Mouse (Mus musculus): ENCODE results near the gene Akr7a5. TPM values are rescaled to one million over a fixed set of nuclear protein-coding genes. Genes with fewer than 3 reads are reported as not detected.

The Akr7a5 gene
- total and polyA plus RNA-seq, 3 experiments = 39.4 to 43.2 TPM; not detected in 1

- no peak for DNase-seq (ENCODE audit: low read depth, low spot score)
- no peak overlapping the region for H3K27ac ChIP-seq (ENCODE audit: control insufficient read depth, low read depth, low read length)
- H3K4me3 ChIP-seq (ENCODE audit: control insufficient read depth in 1 of 2, insufficient read depth in 1 of 2, low read depth in 2 of 2, low read length in 2 of 2) = no peak overlapping the region
- no peaks in the 10 kb centered on the region for H3K9me3 ChIP-seq (replicated peaks; ENCODE audit: insufficient read depth, low read length)
- no peak overlapping the region for H3K9ac ChIP-seq (ENCODE audit: control insufficient read depth, low read depth, low read length, poor library complexity, severe bottlenecking)
- no peaks in the 10 kb centered on the region for H3K27me3 ChIP-seq (ENCODE audit: control insufficient read depth in 1 of 2, insufficient read depth in 2 of 2, low read length in 2 of 2)
- TF ChIP-seq POLR2AphosphoS2 (IDR thresholded peaks at IDR 0.05; ENCODE audit: low read length) (no peak), MAZ (IDR thresholded peaks at IDR 0.05; ENCODE audit: low read depth, low read length) (no peak), SMC3 (IDR thresholded peaks at IDR 0.05; ENCODE audit: low read depth, low read length) (no peak), NELFE (IDR thresholded peaks at IDR 0.05; ENCODE audit: low read depth, low read length) (no peak), USF1 (IDR thresholded peaks at IDR 0.05; ENCODE audit: low read depth, low read length) (no peak), RCOR1 (IDR thresholded peaks at IDR 0.05; ENCODE audit: low read depth, low read length) (no peak), ETS1 (IDR thresholded peaks at IDR 0.05; ENCODE audit: low read depth, low read length) (no peak), ZKSCAN1 (IDR thresholded peaks at IDR 0.05; ENCODE audit: low read depth, low read length) (no peak), KAT2A (conservative IDR thresholded peaks at IDR 0.05; ENCODE audit: low read depth, low read length) (no peak), MXI1 (IDR thresholded peaks at IDR 0.05; ENCODE audit: low read depth, low read length) (no peak)
- 0 out of 4 replicates have a peak, but pooled peaks cover 0 to 3% of the 10 kb centered on the region in 2 experiments for H3K4me1 ChIP-seq (ENCODE audit: control insufficient read depth in 1 of 2, insufficient read depth in 2 of 2, low read length in 2 of 2)
- H3K79me2 ChIP-seq (ENCODE audit: control insufficient read depth, insufficient read depth, low read length, poor library complexity) = peaks cover 16% of the 10 kb centered on the region
- peaks cover 3 to 7% of the 10 kb centered on the region in 2 experiments; a peak in 2 of 4 replicates for H3K36me3 ChIP-seq (ENCODE audit: control insufficient read depth in 1 of 2, insufficient read depth in 2 of 2, low read length in 2 of 2)
Observed at GRCm38 (mm10) chr4:139357211-139357610, 46.7 kb downstream of the Akr7a5 start.

GRCm38 (mm10) chr4:139360761-139361548 lies 50.4 kb downstream of the Akr7a5 start:
- Histone ChIP-seq H3K4me1 (ENCODE audit: control insufficient read depth in 1 of 2, insufficient read depth in 2 of 2, low read length in 2 of 2) (no peaks in the 10 kb centered on the region), H3K9ac (ENCODE audit: control insufficient read depth, low read depth, low read length, poor library complexity, severe bottlenecking) (no peak overlapping the region), H3K4me3 (ENCODE audit: control insufficient read depth in 1 of 2, insufficient read depth in 1 of 2, low read depth in 2 of 2, low read length in 2 of 2) (no peak overlapping the region), H3K36me3 (ENCODE audit: control insufficient read depth in 1 of 2, insufficient read depth in 2 of 2, low read length in 2 of 2) (peaks cover 0 to 15% of the 10 kb centered on the region in 2 experiments; a peak in 2 of 4 replicates), H3K27me3 (ENCODE audit: control insufficient read depth in 1 of 2, insufficient read depth in 2 of 2, low read length in 2 of 2) (no peaks in the 10 kb centered on the region), H3K9me3 (replicated peaks; ENCODE audit: insufficient read depth, low read length) (no peaks in the 10 kb centered on the region), H3K27ac (ENCODE audit: control insufficient read depth, low read depth, low read length) (no peak overlapping the region), H3K79me2 (ENCODE audit: control insufficient read depth, insufficient read depth, low read length, poor library complexity) (no peaks in the 10 kb centered on the region)
- no peak for DNase-seq (ENCODE audit: low read depth, low spot score)
- TF ChIP-seq POLR2AphosphoS5 (IDR thresholded peaks at IDR 0.05; ENCODE audit: borderline replicate concordance, low read depth, low read length) (no peak), CTCF (IDR thresholded peaks at IDR 0.05 in 2 of 3, conservative IDR thresholded peaks at IDR 0.05 in 1 of 3; ENCODE audit: control insufficient read depth in 1 of 3, insufficient read depth in 1 of 3, low read depth in 2 of 3, low read length in 3 of 3, poor library complexity in 1 of 3, severe bottlenecking in 1 of 3) (no peak), SMC3 (IDR thresholded peaks at IDR 0.05; ENCODE audit: low read depth, low read length) (no peak), MYC (IDR thresholded peaks at IDR 0.05; ENCODE audit: low read depth, low read length) (no peak), USF1 (IDR thresholded peaks at IDR 0.05; ENCODE audit: low read depth, low read length) (no peak), MYB (IDR thresholded peaks at IDR 0.05; ENCODE audit: low read depth, low read length) (no peak), NRF1 (IDR thresholded peaks at IDR 0.05; ENCODE audit: insufficient read depth, low read depth, low read length, poor library complexity, severe bottlenecking) (no peak), GABPA (IDR thresholded peaks at IDR 0.05; ENCODE audit: low read depth, low read length) (no peak), MAZ (IDR thresholded peaks at IDR 0.05; ENCODE audit: low read depth, low read length) (no peak), RAD21 (IDR thresholded peaks at IDR 0.05; ENCODE audit: low read depth, low read length) (no peak), JUND (IDR thresholded peaks at IDR 0.05; ENCODE audit: low read depth, low read length) (no peak), ZC3H11A (IDR thresholded peaks at IDR 0.05; ENCODE audit: low read depth, low read length) (no peak), ZMIZ1 (IDR thresholded peaks at IDR 0.05; ENCODE audit: low read depth, low read length) (no peak), MAX (IDR thresholded peaks at IDR 0.05; ENCODE audit: low read length) (no peak)
